In genomic region chr1:179237989-179238388, GRCm38 (mm10) we compare ENCODE assay signal across 9 mouse cellular contexts.
DNase-seq lines count a peak whose midpoint lies in the region; ATAC-seq and TF ChIP-seq lines count a peak whose summit lies in the region.
"Had no signal": no experiment of that assay in that cellular context is flagged by ENCODE, and none has a peak within 500 bp of the region (broad histone marks: within the 10 kb centered on the region; RNA-seq: fewer than 3 reads in every experiment).

No protein-coding gene starts in this region.

- H3K27ac ChIP-seq in intestine, postnatal 0 days (ENCODE audit: low read depth, low read length) = no peak overlapping the region
- H3K27ac ChIP-seq in intestine, embryonic 16.5 days (ENCODE audit: low read length) = no peak overlapping the region
- no peak overlapping the region for H3K27ac ChIP-seq in intestine, embryonic 15.5 days
- no peak overlapping the region for H3K27ac ChIP-seq in forebrain, embryonic 14.5 days (ENCODE audit: low read depth, low read length)
- H3K27ac ChIP-seq: neural tube, embryonic 13.5 days had no signal

- WGBS in intestine, postnatal 0 days = 68% methylated on average over 7 of the region's 7 CpGs
- WGBS in intestine, embryonic 16.5 days = 55% methylated on average over 7 of the region's 7 CpGs
- 54% methylated on average over 7 of the region's 7 CpGs for WGBS in intestine, embryonic 15.5 days
- 41% methylated on average over 7 of the region's 7 CpGs for WGBS in forebrain, embryonic 14.5 days

- no peak overlapping the region for H3K9ac ChIP-seq in intestine, postnatal 0 days (ENCODE audit: low read depth, low read length)
- H3K9ac ChIP-seq in intestine, embryonic 16.5 days (ENCODE audit: low read depth, low read length) = no peak overlapping the region
- no peak overlapping the region for H3K9ac ChIP-seq in intestine, embryonic 15.5 days
- H3K9ac ChIP-seq in forebrain, embryonic 14.5 days (ENCODE audit: low read length) = no peak overlapping the region
- H3K9ac ChIP-seq: neural tube, embryonic 13.5 days had no signal

- DNase-seq in thymus, postnatal 14 days = peak; percentile 42
- DNase-seq in thymus, postnatal 0 days (ENCODE audit: low spot score) = no peak
- DNase-seq in embryo, embryonic 9.5 days (ENCODE audit: extremely low spot score) = peak; percentile 30
- DNase-seq in urinary bladder, adult 18-20 months (ENCODE audit: low spot score in 2 of 2) = no peak
- DNase-seq in forebrain, embryonic 14.5 days (ENCODE audit: low spot score) = no peak

- no peak for ATAC-seq in intestine, postnatal 0 days
- ATAC-seq in intestine, embryonic 16.5 days = no peak
- ATAC-seq in intestine, embryonic 15.5 days = no peak
- ATAC-seq in forebrain, embryonic 14.5 days = no peak

- no peaks in the 10 kb centered on the region for H3K27me3 ChIP-seq in intestine, postnatal 0 days (replicated peaks; ENCODE audit: control insufficient read depth, insufficient read depth, low read length)
- H3K27me3 ChIP-seq in intestine, embryonic 16.5 days (replicated peaks; ENCODE audit: control insufficient read depth, insufficient read depth, low read length) = no peaks in the 10 kb centered on the region
- H3K27me3 ChIP-seq in intestine, embryonic 15.5 days (replicated peaks) = no peaks in the 10 kb centered on the region
- H3K27me3 ChIP-seq in forebrain, embryonic 14.5 days (replicated peaks; ENCODE audit: control insufficient read depth, insufficient read depth, low read length) = no peaks in the 10 kb centered on the region
- H3K27me3 ChIP-seq: neural tube, embryonic 13.5 days had no signal

- H3K9me3 ChIP-seq in intestine, postnatal 0 days (ENCODE audit: control insufficient read depth) = no peaks in the 10 kb centered on the region
- no peaks in the 10 kb centered on the region for H3K9me3 ChIP-seq in intestine, embryonic 16.5 days (ENCODE audit: control insufficient read depth, low read length)
- H3K9me3 ChIP-seq in intestine, embryonic 15.5 days = no peaks in the 10 kb centered on the region
- H3K9me3 ChIP-seq in forebrain, embryonic 14.5 days (replicated peaks; ENCODE audit: control insufficient read depth, low read length) = no peaks in the 10 kb centered on the region
- H3K9me3 ChIP-seq: neural tube, embryonic 13.5 days had no signal

- no peak overlapping the region for H3K4me3 ChIP-seq in intestine, postnatal 0 days (ENCODE audit: low read depth, low read length)
- H3K4me3 ChIP-seq in intestine, embryonic 16.5 days (ENCODE audit: low read length) = no peak overlapping the region
- H3K4me3 ChIP-seq in intestine, embryonic 15.5 days (replicated peaks) = no peak overlapping the region
- no peak overlapping the region for H3K4me3 ChIP-seq in forebrain, embryonic 14.5 days (ENCODE audit: low read depth, low read length)
- H3K4me3 ChIP-seq: neural tube, embryonic 13.5 days had no signal

- TF ChIP-seq CTCF in intestine, postnatal 0 days (IDR thresholded peaks at IDR 0.05; ENCODE audit: low read depth) = peak; percentile 61

- H3K4me2 ChIP-seq in intestine, postnatal 0 days (replicated peaks; ENCODE audit: low read depth) = no peak overlapping the region
- no peak overlapping the region for H3K4me2 ChIP-seq in intestine, embryonic 16.5 days (ENCODE audit: low read depth, low read length)
- H3K4me2 ChIP-seq in intestine, embryonic 15.5 days (replicated peaks) = no peak overlapping the region
- H3K4me2 ChIP-seq in forebrain, embryonic 14.5 days (ENCODE audit: low read length) = no peak overlapping the region
- H3K4me2 ChIP-seq: neural tube, embryonic 13.5 days had no signal

- no peaks in the 10 kb centered on the region for H3K36me3 ChIP-seq in intestine, postnatal 0 days (ENCODE audit: control insufficient read depth, insufficient read depth)
- H3K36me3 ChIP-seq in intestine, embryonic 16.5 days (ENCODE audit: control insufficient read depth, insufficient read depth, low read length) = no peaks in the 10 kb centered on the region
- no peaks in the 10 kb centered on the region for H3K36me3 ChIP-seq in intestine, embryonic 15.5 days
- no peaks in the 10 kb centered on the region for H3K36me3 ChIP-seq in forebrain, embryonic 14.5 days (ENCODE audit: control insufficient read depth, insufficient read depth, low read length)
- H3K36me3 ChIP-seq: neural tube, embryonic 13.5 days had no signal

- H3K4me1 ChIP-seq in intestine, postnatal 0 days (replicated peaks; ENCODE audit: control insufficient read depth, insufficient read depth, low read length) = no peaks in the 10 kb centered on the region; the same call in 1 of the 2 replicates
- H3K4me1 ChIP-seq in intestine, embryonic 16.5 days (ENCODE audit: control insufficient read depth, insufficient read depth, low read length) = no peaks in the 10 kb centered on the region
- no peaks in the 10 kb centered on the region for H3K4me1 ChIP-seq in intestine, embryonic 15.5 days (replicated peaks)
- H3K4me1 ChIP-seq in forebrain, embryonic 14.5 days (ENCODE audit: control insufficient read depth, insufficient read depth, low read length) = no peaks in the 10 kb centered on the region

Comparison
In these comparisons a context has a peak if more than half of its experiments do, and no peak if none do; other contexts are left out.
1. DNase-seq: peak in thymus, postnatal 14 days (single experiment) and embryo, embryonic 9.5 days (single experiment); none in thymus, postnatal 0 days (single experiment), urinary bladder, adult 18-20 months (0 of 2) and forebrain, embryonic 14.5 days (single experiment).